Mouse (Mus musculus): ENCODE data around the gene Rnf225. TPM values are rescaled to one million over a fixed set of nuclear protein-coding genes. Genes with fewer than 3 reads are reported as not detected.

Gene Rnf225
- polyA plus RNA-seq, 1 experiment = 0.21 TPM

DNA sequence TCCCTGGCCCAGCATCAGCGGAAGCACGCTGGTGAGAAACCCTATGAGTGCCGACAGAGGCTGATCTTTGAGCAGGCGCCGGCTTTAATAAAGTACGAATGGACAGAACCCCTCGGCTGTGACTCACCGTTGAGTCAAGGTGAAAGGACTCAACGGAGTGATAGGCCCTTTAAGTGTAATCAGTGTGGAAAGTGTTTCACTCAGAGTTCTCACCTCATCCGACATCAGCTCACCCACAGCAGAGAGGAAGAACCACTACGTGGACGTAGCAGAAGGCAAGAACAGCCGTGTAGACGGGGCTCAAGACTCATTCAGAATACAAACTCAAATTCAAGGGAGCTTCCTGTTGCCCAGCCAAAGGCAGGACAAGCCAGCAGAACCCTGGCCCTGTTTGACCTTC, 36.3 kb upstream of the Rnf225 start:
- peaks cover 7% of the 10 kb centered on the region for H3K36me3 ChIP-seq (ENCODE audit: control insufficient read depth, insufficient read depth, low read length)
- H3K27me3 ChIP-seq (ENCODE audit: control insufficient read depth, insufficient read depth, low read length) = no peaks in the 10 kb centered on the region
- no peak overlapping the region for H3K27ac ChIP-seq (ENCODE audit: insufficient read depth, low read length)
- WGBS = 88% methylated on average over 14 of the region's 14 CpGs
- no peaks in the 10 kb centered on the region; the same call in 1 of the 2 replicates for H3K4me1 ChIP-seq (ENCODE audit: control insufficient read depth, insufficient read depth, insufficient read length)
- H3K4me3 ChIP-seq (ENCODE audit: extremely low read depth, insufficient read depth, insufficient read length) = no peak overlapping the region
- TF ChIP-seq CTCF (IDR thresholded peaks at IDR 0.05; ENCODE audit: extremely low read depth, insufficient read depth, insufficient read length, insufficient replicate concordance) = no peak
- no peak for TF ChIP-seq POLR2A (IDR thresholded peaks at IDR 0.05; ENCODE audit: low read depth, low read length)
- no peak for DNase-seq (ENCODE audit: low read depth in 1 of 2, low spot score in 2 of 2)

DNA sequence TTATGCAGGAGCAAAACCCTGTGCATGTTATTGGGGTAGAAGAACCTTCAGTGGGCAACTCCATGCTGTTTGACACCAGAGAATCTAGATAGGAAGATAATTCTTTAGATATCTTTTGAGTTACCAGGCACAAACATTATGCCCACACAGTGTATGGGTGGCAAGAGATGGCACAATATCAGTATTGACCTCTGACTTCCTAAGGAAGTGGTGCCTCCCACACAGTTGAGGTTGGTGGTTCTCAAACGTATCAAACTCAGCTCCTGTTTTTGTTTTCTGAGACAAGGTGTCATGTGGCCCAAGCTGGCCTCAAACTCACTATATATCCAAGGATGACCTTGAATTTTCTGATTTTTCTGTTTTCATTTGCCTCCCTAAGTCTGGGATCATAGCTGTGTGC, 35.9 kb upstream of the Rnf225 start:
- Histone ChIP-seq H3K27ac (ENCODE audit: insufficient read depth, low read length) (no peak overlapping the region), H3K4me3 (ENCODE audit: extremely low read depth, insufficient read depth, insufficient read length) (no peak overlapping the region), H3K4me1 (ENCODE audit: control insufficient read depth, insufficient read depth, insufficient read length) (no peaks in the 10 kb centered on the region; the same call in 1 of the 2 replicates), H3K36me3 (ENCODE audit: control insufficient read depth, insufficient read depth, low read length) (peaks cover 7% of the 10 kb centered on the region), H3K27me3 (ENCODE audit: control insufficient read depth, insufficient read depth, low read length) (no peaks in the 10 kb centered on the region)
- 12% methylated on average over 1 of the region's 1 CpGs for WGBS
- no peak for DNase-seq (ENCODE audit: low read depth in 1 of 2, low spot score in 2 of 2)
- TF ChIP-seq CTCF (IDR thresholded peaks at IDR 0.05; ENCODE audit: extremely low read depth, insufficient read depth, insufficient read length, insufficient replicate concordance) = no peak
- TF ChIP-seq POLR2A (IDR thresholded peaks at IDR 0.05; ENCODE audit: low read depth, low read length) = no peak

DNA sequence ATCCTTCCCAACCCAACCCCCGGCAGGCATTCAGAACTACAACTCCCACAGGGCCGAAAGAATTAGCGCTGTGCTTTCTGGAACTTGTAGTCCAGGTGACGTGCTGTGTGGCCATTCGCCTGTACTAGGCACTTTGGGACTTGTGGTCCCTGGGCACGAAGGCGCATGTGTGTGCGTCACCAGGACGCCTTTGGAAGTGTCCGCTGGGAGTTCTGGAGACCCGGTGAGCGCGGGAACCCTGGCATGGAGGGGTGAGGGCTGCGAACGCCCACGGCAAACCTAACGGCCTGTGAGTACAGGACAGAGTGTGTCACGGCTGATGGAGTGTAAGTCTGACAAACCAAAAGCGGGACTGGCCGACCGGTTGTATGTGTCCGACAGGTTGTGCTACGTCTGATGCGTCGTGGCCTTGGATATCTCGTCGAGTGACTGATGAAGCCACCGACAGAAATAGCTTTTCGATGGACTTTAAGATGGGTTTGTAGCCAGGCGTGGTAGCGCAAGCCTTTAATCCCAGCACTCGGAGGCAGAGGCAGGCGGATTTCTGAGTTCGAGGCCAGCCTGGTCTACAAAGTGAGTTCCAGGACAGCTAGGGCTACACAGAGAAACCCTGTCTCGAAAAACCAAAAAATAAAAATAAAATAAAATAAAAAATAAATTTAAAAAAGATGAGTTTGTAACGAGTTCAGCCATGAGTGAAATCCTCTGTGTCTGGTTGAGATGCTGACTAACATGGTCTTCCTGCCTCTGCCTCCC, 29.4 kb upstream of the Rnf225 start, which contains the start of gene Zscan22:
Gene Zscan22 (plus strand): TSS at position 161 of the 756 bp plus-strand sequence.
- WGBS = 5% methylated on average over 36 of the region's 36 CpGs
- H3K27ac ChIP-seq (ENCODE audit: insufficient read depth, low read length) = peak within 1 kb of the TSS; percentile 31; the same call in 1 of the 2 replicates

DNA sequence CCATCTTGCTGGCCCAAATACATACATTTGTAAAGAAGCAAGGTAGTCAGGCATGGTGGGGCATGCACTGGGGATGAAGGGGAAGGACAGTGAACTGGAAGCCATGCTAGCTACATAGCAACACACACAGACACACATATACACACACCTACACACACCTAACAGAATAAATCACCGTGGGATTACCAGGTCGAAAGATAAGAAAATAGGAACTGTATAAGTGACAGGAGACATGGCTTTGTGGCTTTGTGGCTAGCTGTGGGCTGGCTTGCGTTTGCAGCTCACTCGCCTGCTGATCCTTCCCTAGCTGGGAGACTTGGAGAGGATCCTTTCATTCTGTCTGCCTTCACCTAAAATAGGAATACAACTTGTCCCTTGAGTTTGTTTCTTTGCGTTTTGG, 25.7 kb upstream of the Rnf225 start:
- H3K27ac ChIP-seq (ENCODE audit: insufficient read depth, low read length) = no peak overlapping the region
- DNase-seq (ENCODE audit: low read depth in 1 of 2, low spot score in 2 of 2) = no peak
- no peaks in the 10 kb centered on the region for H3K27me3 ChIP-seq (ENCODE audit: control insufficient read depth, insufficient read depth, low read length)
- peaks cover 10% of the 10 kb centered on the region for H3K36me3 ChIP-seq (ENCODE audit: control insufficient read depth, insufficient read depth, low read length)
- TF ChIP-seq CTCF (IDR thresholded peaks at IDR 0.05; ENCODE audit: extremely low read depth, insufficient read depth, insufficient read length, insufficient replicate concordance) = no peak
- no peak for TF ChIP-seq POLR2A (IDR thresholded peaks at IDR 0.05; ENCODE audit: low read depth, low read length)
- 38% methylated on average over 5 of the region's 5 CpGs for WGBS
- H3K4me3 ChIP-seq (ENCODE audit: extremely low read depth, insufficient read depth, insufficient read length) = no peak overlapping the region
- H3K4me1 ChIP-seq (ENCODE audit: control insufficient read depth, insufficient read depth, insufficient read length) = peaks cover 3% of the 10 kb centered on the region; the same call in 1 of the 2 replicates

More for the DNA sequence above, 29.4 kb upstream of the Rnf225 start, which contains the start of gene Zscan22:
- Histone ChIP-seq H3K4me3 (ENCODE audit: extremely low read depth, insufficient read depth, insufficient read length) (peak within 1 kb of the TSS; percentile 96), H3K36me3 (ENCODE audit: control insufficient read depth, insufficient read depth, low read length) (0 out of 2 replicates have a peak, but pooled peaks cover 2% of the 10 kb centered on the region), H3K27me3 (ENCODE audit: control insufficient read depth, insufficient read depth, low read length) (no peaks in the 10 kb centered on the region), H3K4me1 (ENCODE audit: control insufficient read depth, insufficient read depth, insufficient read length) (peaks cover 3% of the 10 kb centered on the region; the same call in 1 of the 2 replicates)
- DNase-seq (ENCODE audit: low read depth in 1 of 2, low spot score in 2 of 2) = peak; percentile 67 to 85
- TF ChIP-seq CTCF (IDR thresholded peaks at IDR 0.05; ENCODE audit: extremely low read depth, insufficient read depth, insufficient read length, insufficient replicate concordance) (no peak), POLR2A (IDR thresholded peaks at IDR 0.05; ENCODE audit: low read depth, low read length) (peak; percentile 21; the same call in 1 of the 2 replicates)

DNA sequence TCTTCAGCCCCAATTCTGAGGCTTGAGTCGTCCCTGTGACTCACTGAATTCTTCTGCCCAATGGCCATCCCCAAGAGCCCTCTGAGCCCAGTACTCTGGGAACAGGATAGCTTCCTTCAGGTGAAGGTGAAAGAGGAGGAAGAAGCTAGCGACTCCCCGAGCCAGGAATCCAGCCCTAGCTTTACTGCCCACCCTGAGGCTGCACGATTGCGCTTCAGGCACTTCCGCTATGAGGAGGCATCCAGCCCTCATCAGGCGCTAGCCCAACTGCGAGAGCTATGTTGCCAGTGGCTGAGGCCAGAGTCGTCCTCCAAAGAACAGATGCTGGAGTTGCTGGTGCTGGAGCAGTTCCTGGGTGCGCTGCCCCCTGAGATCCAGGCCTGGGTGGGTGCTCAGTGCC, 23.6 kb upstream of the Rnf225 start:
- WGBS = 59% methylated on average over 10 of the region's 10 CpGs
- Histone ChIP-seq H3K4me3 (ENCODE audit: extremely low read depth, insufficient read depth, insufficient read length) (peak overlapping the region; percentile 47; the same call in 1 of the 2 replicates), H3K27me3 (ENCODE audit: control insufficient read depth, insufficient read depth, low read length) (no peaks in the 10 kb centered on the region), H3K27ac (ENCODE audit: insufficient read depth, low read length) (no peak overlapping the region), H3K4me1 (ENCODE audit: control insufficient read depth, insufficient read depth, insufficient read length) (no peaks in the 10 kb centered on the region), H3K36me3 (ENCODE audit: control insufficient read depth, insufficient read depth, low read length) (peaks cover 15% of the 10 kb centered on the region)
- DNase-seq (ENCODE audit: low read depth in 1 of 2, low spot score in 2 of 2) = no peak
- no peak for TF ChIP-seq CTCF (IDR thresholded peaks at IDR 0.05; ENCODE audit: extremely low read depth, insufficient read depth, insufficient read length, insufficient replicate concordance)
- TF ChIP-seq POLR2A (IDR thresholded peaks at IDR 0.05; ENCODE audit: low read depth, low read length) = no peak

DNA sequence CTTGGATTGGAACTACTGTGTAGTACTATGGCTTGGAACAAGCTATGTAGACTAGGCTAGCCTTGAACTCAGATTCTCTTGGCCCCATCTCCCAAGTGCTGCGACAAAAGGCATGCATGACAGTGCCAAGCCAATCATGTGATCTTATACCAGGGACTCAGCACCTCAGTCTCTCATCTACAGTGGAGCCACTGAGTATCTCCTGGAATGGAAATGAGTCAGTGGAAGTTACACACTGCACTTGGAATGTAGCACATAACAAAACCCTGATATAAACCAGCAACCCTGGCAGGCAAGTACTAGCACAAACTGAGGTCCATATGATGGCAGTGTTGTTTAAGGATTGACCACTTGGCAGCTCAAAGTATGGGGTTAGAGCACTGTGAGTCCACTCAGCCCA, 22.1 kb upstream of the Rnf225 start:
- H3K27ac ChIP-seq (ENCODE audit: insufficient read depth, low read length) = no peak overlapping the region
- TF ChIP-seq POLR2A (IDR thresholded peaks at IDR 0.05; ENCODE audit: low read depth, low read length) (no peak), CTCF (IDR thresholded peaks at IDR 0.05; ENCODE audit: extremely low read depth, insufficient read depth, insufficient read length, insufficient replicate concordance) (no peak)
- H3K27me3 ChIP-seq (ENCODE audit: control insufficient read depth, insufficient read depth, low read length) = no peaks in the 10 kb centered on the region
- H3K4me3 ChIP-seq (ENCODE audit: extremely low read depth, insufficient read depth, insufficient read length) = no peak overlapping the region
- H3K36me3 ChIP-seq (ENCODE audit: control insufficient read depth, insufficient read depth, low read length) = peaks cover 15% of the 10 kb centered on the region
- DNase-seq (ENCODE audit: low read depth in 1 of 2, low spot score in 2 of 2) = no peak
- 93% methylated on average over 1 of the region's 1 CpGs for whole genome bisulfite sequencing
- no peaks in the 10 kb centered on the region for H3K4me1 ChIP-seq (ENCODE audit: control insufficient read depth, insufficient read depth, insufficient read length)

All from spleen, adult 2 months (tissue).